Mouse (Mus musculus) heart, adult 2 months (tissue): ENCODE results near the gene E130114P18Rik.

ENCODE experiments used
- CTCF ChIP-seq: fragments of 200-600 bp; IDR thresholded peaks from 2 replicates; pipeline ENCODE4 v1.8.1; 2022; ENCODE audit warnings: antibody characterized with exemption, mild to moderate bottlenecking, moderate library complexity
- POLR2A ChIP-seq: fragments of 200-500 bp; IDR thresholded peaks from 2 replicates; pipeline ENCODE4 v1.6.1; 2011; ENCODE audit warnings: mild to moderate bottlenecking, low read depth, low read length, control low read depth; ENCODE audit not compliant: insufficient read depth

GRCm38 (mm10) chr4:97783073-97783879 is 5.4 kb upstream of the E130114P18Rik start:
- TF ChIP-seq CTCF (no peak), POLR2A (no peak)
